Mouse (Mus musculus) liver, embryonic 13.5 days (tissue): ENCODE data around the gene Btbd3. TPM values are rescaled to one million over a fixed set of nuclear protein-coding genes. Genes with fewer than 3 reads are reported as not detected.

Experiments
- ATAC-seq: fragments of 200-750 bp; cut with Nextera tagmentation; 2 replicates; pipeline ENCODE4 v1.8.0; 2017; ENCODE audit warnings: low read depth, mild to moderate bottlenecking, moderate number of reproducible peaks, moderate library complexity
- DNase-seq: peaks from one replicate; pipeline ENCODE4 v3.0.0; 2022
- H3K27ac ChIP-seq: fragments of 300-500 bp; sonication (generic); 2 replicates; pipeline ENCODE4 v1.5.1; 2015; ENCODE audit warnings: moderate library complexity, mild to moderate bottlenecking, inconsistent platforms
- H3K27me3 ChIP-seq: fragments of 300-500 bp; sonication (generic); 2 replicates; pipeline ENCODE4 v1.6.1; 2015; ENCODE audit warnings: mild to moderate bottlenecking, inconsistent platforms
- H3K36me3 ChIP-seq: fragments of 300-500 bp; sonication (generic); 2 replicates; pipeline ENCODE4 v1.6.1; 2015; ENCODE audit warnings: mild to moderate bottlenecking, inconsistent platforms
- H3K4me1 ChIP-seq: fragments of 300-500 bp; sonication (generic); replicated peaks from 2 replicates; pipeline ENCODE4 v1.6.1; 2015; ENCODE audit warnings: inconsistent platforms
- H3K4me2 ChIP-seq: fragments of 300-500 bp; sonication (generic); 2 replicates; pipeline ENCODE4 v1.6.1; 2015; ENCODE audit warnings: inconsistent platforms, mild to moderate bottlenecking, moderate library complexity
- H3K4me3 ChIP-seq: fragments of 300-500 bp; sonication (generic); replicated peaks from 2 replicates; pipeline ENCODE4 v1.5.1; 2015; ENCODE audit warnings: mild to moderate bottlenecking, inconsistent platforms
- H3K9ac ChIP-seq: fragments of 300-500 bp; sonication (generic); 2 replicates; pipeline ENCODE4 v1.6.1; 2015; ENCODE audit warnings: mild to moderate bottlenecking, inconsistent platforms
- H3K9me3 ChIP-seq: fragments of 300-500 bp; sonication (generic); replicated peaks from 2 replicates; pipeline ENCODE4 v1.6.1; 2016; ENCODE audit warnings: inconsistent platforms
- WGBS: fragments of 180-500 bp; shearing (Covaris S2); methylation state at CpG from one replicate; pipeline ENCODE4 v1.1.7; 2015; ENCODE audit not compliant: insufficient replicate concordance; 5-methylcytosine and 5-hydroxymethylcytosine counted together
- polyA plus RNA-seq: library from polyadenylated mRNA; unstranded; fragments of >200 nt; fragmentation: Nextera tagmentation; extraction: Ambion mirVana; gene quantifications from 2 replicates; pipeline ENCODE4 v1.2.1, GENCODE M21; 2015

Gene Btbd3
- polyA plus RNA-seq, 1 experiment from 2014 or later: 1.7 TPM

- H3K9ac ChIP-seq: no peak overlapping the region
- no peaks in the 10 kb centered on the region for H3K36me3 ChIP-seq
- DNase-seq (no peak), ATAC-seq (no peak)
- 58% methylated on average over 2 of the region's 2 CpGs for WGBS
- H3K4me2 ChIP-seq: no peak overlapping the region
- H3K9me3 ChIP-seq: no peaks in the 10 kb centered on the region
- no peak overlapping the region for H3K4me3 ChIP-seq
- H3K27ac ChIP-seq: no peak overlapping the region
- H3K27me3 ChIP-seq: no peaks in the 10 kb centered on the region
- no peaks in the 10 kb centered on the region for H3K4me1 ChIP-seq
These were observed 292.6 kb downstream of the Btbd3 start for GRCm38 (mm10) chr2:138548990-138549389.

GRCm38 (mm10) chr2:138551516-138551915, 295.2 kb downstream of the Btbd3 start:
- Histone ChIP-seq H3K36me3 (no peaks in the 10 kb centered on the region), H3K27ac (no peak overlapping the region), H3K4me1 (no peaks in the 10 kb centered on the region), H3K4me3 (no peak overlapping the region), H3K4me2 (no peak overlapping the region), H3K27me3 (no peaks in the 10 kb centered on the region), H3K9ac (no peak overlapping the region), H3K9me3 (no peaks in the 10 kb centered on the region)
- WGBS: 76% methylated on average over 5 of the region's 5 CpGs
- no peak for ATAC-seq
- DNase-seq: no peak

GRCm38 (mm10) chr2:138555106-138555862, 298.9 kb downstream of the Btbd3 start:
- no peak overlapping the region for H3K4me2 ChIP-seq
- DNase-seq (no peak), ATAC-seq (no peak)
- H3K9ac ChIP-seq: no peak overlapping the region
- no peaks in the 10 kb centered on the region for H3K27me3 ChIP-seq
- WGBS: 64% methylated on average over 11 of the region's 11 CpGs
- no peaks in the 10 kb centered on the region for H3K36me3 ChIP-seq
- no peaks in the 10 kb centered on the region for H3K9me3 ChIP-seq
- no peak overlapping the region for H3K27ac ChIP-seq
- no peak overlapping the region for H3K4me3 ChIP-seq
- H3K4me1 ChIP-seq: no peaks in the 10 kb centered on the region

GRCm38 (mm10) chr2:138585930-138586329, 329.6 kb downstream of the Btbd3 start:
- Histone ChIP-seq H3K9ac (no peak overlapping the region), H3K36me3 (no peaks in the 10 kb centered on the region), H3K27ac (no peak overlapping the region), H3K4me3 (no peak overlapping the region), H3K9me3 (no peaks in the 10 kb centered on the region), H3K4me2 (no peak overlapping the region), H3K4me1 (no peaks in the 10 kb centered on the region), H3K27me3 (no peaks in the 10 kb centered on the region)
- WGBS: 59% methylated on average over 2 of the region's 2 CpGs
- DNase-seq (no peak), ATAC-seq (no peak)

- H3K36me3 ChIP-seq: no peaks in the 10 kb centered on the region
- ATAC-seq (no peak), DNase-seq (no peak)
- H3K4me1 ChIP-seq: no peaks in the 10 kb centered on the region
- no peak overlapping the region for H3K27ac ChIP-seq
- 47% methylated on average over 2 of the region's 2 CpGs for WGBS
- H3K27me3 ChIP-seq: no peaks in the 10 kb centered on the region
- no peak overlapping the region for H3K9ac ChIP-seq
- no peak overlapping the region for H3K4me3 ChIP-seq
- no peaks in the 10 kb centered on the region for H3K9me3 ChIP-seq
- H3K4me2 ChIP-seq: no peak overlapping the region
These were observed 331.0 kb downstream of the Btbd3 start for GRCm38 (mm10) chr2:138587335-138587734.

GRCm38 (mm10) chr2:138587795-138588545, 331.6 kb downstream of the Btbd3 start:
- no peak overlapping the region for H3K27ac ChIP-seq
- H3K27me3 ChIP-seq: no peaks in the 10 kb centered on the region
- WGBS: 72% methylated on average over 7 of the region's 7 CpGs
- H3K4me1 ChIP-seq: no peaks in the 10 kb centered on the region
- H3K4me3 ChIP-seq: no peak overlapping the region
- no peak overlapping the region for H3K9ac ChIP-seq
- H3K9me3 ChIP-seq: no peaks in the 10 kb centered on the region
- DNase-seq (no peak), ATAC-seq (no peak)
- H3K36me3 ChIP-seq: no peaks in the 10 kb centered on the region
- H3K4me2 ChIP-seq: no peak overlapping the region

GRCm38 (mm10) chr2:138589105-138589504, 332.7 kb downstream of the Btbd3 start:
- Histone ChIP-seq H3K4me2 (no peak overlapping the region), H3K4me1 (no peaks in the 10 kb centered on the region), H3K36me3 (no peaks in the 10 kb centered on the region), H3K9ac (no peak overlapping the region), H3K9me3 (no peaks in the 10 kb centered on the region), H3K4me3 (no peak overlapping the region), H3K27me3 (no peaks in the 10 kb centered on the region), H3K27ac (no peak overlapping the region)
- 65% methylated on average over 3 of the region's 3 CpGs for WGBS
- no peak for DNase-seq
- no peak for ATAC-seq

GRCm38 (mm10) chr2:138590307-138590706, 333.9 kb downstream of the Btbd3 start:
- ATAC-seq (no peak), DNase-seq (no peak)
- no peaks in the 10 kb centered on the region for H3K9me3 ChIP-seq
- no peak overlapping the region for H3K9ac ChIP-seq
- no peak overlapping the region for H3K4me2 ChIP-seq
- H3K27me3 ChIP-seq: no peaks in the 10 kb centered on the region
- no peak overlapping the region for H3K4me3 ChIP-seq
- no peaks in the 10 kb centered on the region for H3K4me1 ChIP-seq
- WGBS: 31% methylated on average over 1 of the region's 1 CpGs
- H3K36me3 ChIP-seq: no peaks in the 10 kb centered on the region
- H3K27ac ChIP-seq: no peak overlapping the region

- no peaks in the 10 kb centered on the region for H3K36me3 ChIP-seq
- no peak for DNase-seq
- no peak overlapping the region for H3K9ac ChIP-seq
- H3K4me2 ChIP-seq: no peak overlapping the region
- H3K27ac ChIP-seq: no peak overlapping the region
- no peaks in the 10 kb centered on the region for H3K27me3 ChIP-seq
- H3K4me3 ChIP-seq: no peak overlapping the region
- no peak for ATAC-seq
- no peaks in the 10 kb centered on the region for H3K4me1 ChIP-seq
- no peaks in the 10 kb centered on the region for H3K9me3 ChIP-seq
These were observed 356.0 kb downstream of the Btbd3 start for GRCm38 (mm10) chr2:138612361-138612760.

GRCm38 (mm10) chr2:138617501-138617900, 361.1 kb downstream of the Btbd3 start:
- H3K27me3 ChIP-seq: no peaks in the 10 kb centered on the region
- WGBS: 66% methylated on average over 5 of the region's 5 CpGs
- ATAC-seq: no peak

More at GRCm38 (mm10) chr2:138617501-138617900, 361.1 kb downstream of the Btbd3 start:
- Histone ChIP-seq H3K36me3 (no peaks in the 10 kb centered on the region), H3K9me3 (no peaks in the 10 kb centered on the region), H3K4me1 (no peaks in the 10 kb centered on the region), H3K9ac (no peak overlapping the region), H3K4me3 (no peak overlapping the region), H3K27ac (no peak overlapping the region), H3K4me2 (no peak overlapping the region)
- DNase-seq: no peak
